Mouse (Mus musculus) induced T-regulatory cell, adult 2 months (primary cell): ENCODE measurements around the gene Tox3.
A peak's percentile ranks its signal among the peaks of the same experiment; 100 is the strongest.

Experiments
- DNase-seq: peaks from one replicate; pipeline ENCODE4 v3.0.0-alpha.2; 2012; ENCODE audit warnings: low read depth

Gene Tox3

DNA sequence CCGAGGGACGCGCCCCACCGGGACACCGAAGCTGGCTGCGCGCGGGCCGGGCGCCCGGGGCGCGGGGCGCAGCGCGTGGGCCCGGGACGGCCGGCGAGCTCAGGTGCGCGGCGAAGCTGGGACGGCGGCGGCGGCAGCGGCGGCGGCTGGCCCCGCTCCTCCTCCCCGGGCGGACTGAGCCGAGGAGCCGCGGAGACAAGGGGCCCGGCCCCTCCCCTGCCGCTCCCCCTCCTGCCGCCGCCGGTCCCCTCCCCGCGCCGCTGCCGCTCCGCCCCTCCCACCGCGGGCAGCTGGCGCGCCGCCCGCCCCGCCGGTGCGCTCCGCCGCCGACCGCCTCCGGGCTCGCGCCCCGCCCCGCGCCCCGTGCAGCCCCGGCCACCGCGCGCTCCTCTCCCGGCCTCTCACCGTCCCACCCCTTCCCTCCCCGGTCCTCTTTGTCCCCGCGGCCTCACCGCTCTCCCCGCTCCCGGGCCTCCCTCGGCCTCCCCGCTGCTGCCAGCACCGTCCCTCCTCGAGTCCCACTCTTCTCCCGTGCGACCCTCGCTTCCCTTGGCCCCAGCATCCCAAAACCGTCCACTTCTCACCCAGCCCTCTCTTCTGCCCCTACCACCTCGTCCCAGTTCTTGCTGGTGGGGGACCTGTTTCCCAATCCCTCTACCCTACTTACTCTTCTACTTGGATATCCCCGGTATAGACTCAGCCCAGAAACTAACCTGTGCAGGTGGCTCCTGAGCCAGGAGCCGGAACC, at the start of gene Tox3:
TSS of gene Tox3 (minus strand) at position 166 of the 748 bp plus-strand sequence.
- DNase-seq, result peak; percentile 1

DNA sequence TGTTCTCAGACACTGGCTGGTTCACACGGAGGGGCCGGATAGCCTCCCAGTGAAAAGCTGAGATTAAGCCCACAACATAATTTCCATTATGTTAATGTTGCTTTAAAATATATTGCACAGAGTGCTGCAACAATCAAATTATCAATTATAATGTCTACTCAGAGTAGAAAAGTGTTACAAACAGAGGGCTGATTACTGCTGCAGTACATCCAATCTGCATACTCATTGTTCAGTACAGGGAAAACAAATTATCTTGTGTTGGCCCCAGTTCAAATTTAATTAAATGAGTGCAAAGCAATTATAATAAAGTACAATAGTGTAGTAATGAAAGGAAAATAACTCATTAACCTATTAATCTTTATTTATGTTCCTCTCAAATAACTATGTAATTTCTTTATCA, 44.5 kb upstream of the Tox3 start:
- DNase-seq, result no peak

GRCm38 (mm10) chr8:90391483-90392074, 43.4 kb upstream of the Tox3 start:
- DNase-seq, result no peak

DNA sequence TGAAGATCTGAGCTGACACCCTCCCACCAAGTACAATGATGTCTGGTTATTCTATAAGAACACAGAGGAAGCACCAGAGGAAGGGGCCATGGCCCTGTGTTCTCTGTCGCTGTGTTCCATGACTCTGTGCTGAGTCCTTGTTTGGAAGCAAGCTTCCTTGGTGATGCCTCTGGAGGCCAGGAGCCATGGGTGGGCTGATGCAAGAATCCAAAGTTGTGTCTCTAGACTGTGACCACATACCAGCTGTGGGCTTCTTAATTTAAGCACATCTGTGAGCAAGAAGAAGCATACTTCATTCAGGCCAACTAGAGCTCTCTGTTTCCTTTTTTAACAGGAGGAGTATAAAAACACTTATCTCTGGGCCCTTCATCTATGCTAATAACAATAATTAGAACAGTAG, 42.7 kb upstream of the Tox3 start:
- DNase-seq, result no peak

GRCm38 (mm10) chr8:90379064-90379463, 30.9 kb upstream of the Tox3 start:
- DNase-seq, result no peak

DNA sequence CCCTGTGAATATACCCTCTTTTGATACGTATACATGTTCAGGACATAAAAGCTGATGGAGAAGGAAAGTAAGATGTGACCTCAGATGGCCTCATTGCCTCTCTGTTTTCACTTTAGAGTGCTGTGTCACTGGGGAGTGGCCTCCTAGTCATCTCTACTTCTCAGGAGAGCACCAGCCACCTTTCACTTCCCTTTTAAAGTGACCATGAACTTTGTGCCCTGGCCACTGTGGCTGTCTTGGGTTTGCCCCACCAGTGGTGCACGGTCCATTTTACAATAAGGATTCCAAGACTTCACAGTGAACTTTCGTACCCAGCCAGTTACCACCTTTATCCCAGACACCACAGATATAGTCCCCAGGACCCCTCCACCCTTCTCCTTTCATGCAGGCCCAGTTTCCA, 29.9 kb upstream of the Tox3 start:
- DNase-seq, result no peak

GRCm38 (mm10) chr8:90371611-90372222, 23.6 kb upstream of the Tox3 start:
- DNase-seq, result no peak

GRCm38 (mm10) chr8:90369876-90370275, 21.7 kb upstream of the Tox3 start:
- no peak for DNase-seq

DNA sequence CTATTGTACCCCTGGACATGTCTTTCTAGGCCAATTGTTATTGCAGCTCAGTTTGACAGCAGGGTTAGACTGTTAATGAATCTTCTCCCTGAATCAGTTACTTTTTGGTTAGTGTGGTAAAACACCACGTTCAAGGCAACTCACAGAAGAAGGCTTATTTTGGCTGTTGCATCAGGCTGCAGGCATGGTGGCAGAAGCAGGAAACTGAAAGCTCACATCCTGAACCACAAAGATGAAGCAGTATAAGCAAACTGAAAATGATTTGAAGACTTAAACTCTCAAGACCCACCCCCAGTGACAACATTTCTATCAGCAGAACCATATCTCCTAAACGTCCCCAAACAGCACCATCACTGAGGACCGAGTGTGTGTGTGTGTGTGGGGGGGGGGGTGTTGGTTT, 8.6 kb upstream of the Tox3 start:
- no peak for DNase-seq

DNA sequence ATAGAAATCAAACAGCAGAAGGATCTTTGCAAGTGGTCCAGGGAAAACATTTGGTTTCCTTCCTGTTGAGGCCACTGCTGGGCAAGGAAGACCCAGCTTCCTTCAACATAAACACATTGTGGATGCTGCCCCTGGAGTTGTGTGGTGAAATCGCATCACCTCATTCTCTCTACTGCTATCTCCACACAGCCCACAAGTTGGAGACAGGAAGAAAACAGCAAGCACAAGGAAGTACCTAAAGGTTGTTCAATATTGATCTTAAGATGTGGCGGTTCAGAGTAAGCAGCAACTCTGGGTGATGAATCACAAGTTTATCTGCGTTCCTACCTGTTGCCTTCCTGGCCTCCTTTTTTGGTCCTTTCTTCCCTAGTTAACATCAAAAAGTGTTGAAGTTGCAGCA, 6.6 kb upstream of the Tox3 start:
- no peak for DNase-seq

- no peak for DNase-seq
Measured at GRCm38 (mm10) chr8:90353960-90354540, 5.9 kb upstream of the Tox3 start.

DNA sequence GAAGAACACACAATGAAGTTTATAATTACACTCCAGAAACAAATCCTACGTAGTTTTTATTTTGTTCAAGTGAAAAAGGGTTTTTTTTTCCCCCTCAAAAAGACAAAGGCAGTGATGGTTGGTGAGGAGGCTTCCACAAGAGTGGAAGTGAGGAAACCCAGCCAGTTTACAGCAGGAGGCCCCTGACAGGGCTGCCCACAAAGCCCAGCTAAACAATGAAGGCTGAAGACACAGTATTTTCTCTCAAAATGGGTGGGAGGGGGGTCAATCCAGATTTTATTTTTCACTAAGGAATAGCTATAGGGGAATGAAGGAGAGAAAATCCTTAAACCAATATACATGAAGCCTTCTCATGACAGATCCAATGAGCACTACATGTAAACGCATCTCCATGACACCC, 5.4 kb upstream of the Tox3 start:
- no peak for DNase-seq

GRCm38 (mm10) chr8:90352991-90353390, 4.8 kb upstream of the Tox3 start:
- DNase-seq, result no peak

- no peak for DNase-seq
Measured at GRCm38 (mm10) chr8:90349709-90350562, 1.8 kb upstream of the Tox3 start.

GRCm38 (mm10) chr8:90348926-90349683, 962 bp upstream of the Tox3 start:
- no peak for DNase-seq

DNA sequence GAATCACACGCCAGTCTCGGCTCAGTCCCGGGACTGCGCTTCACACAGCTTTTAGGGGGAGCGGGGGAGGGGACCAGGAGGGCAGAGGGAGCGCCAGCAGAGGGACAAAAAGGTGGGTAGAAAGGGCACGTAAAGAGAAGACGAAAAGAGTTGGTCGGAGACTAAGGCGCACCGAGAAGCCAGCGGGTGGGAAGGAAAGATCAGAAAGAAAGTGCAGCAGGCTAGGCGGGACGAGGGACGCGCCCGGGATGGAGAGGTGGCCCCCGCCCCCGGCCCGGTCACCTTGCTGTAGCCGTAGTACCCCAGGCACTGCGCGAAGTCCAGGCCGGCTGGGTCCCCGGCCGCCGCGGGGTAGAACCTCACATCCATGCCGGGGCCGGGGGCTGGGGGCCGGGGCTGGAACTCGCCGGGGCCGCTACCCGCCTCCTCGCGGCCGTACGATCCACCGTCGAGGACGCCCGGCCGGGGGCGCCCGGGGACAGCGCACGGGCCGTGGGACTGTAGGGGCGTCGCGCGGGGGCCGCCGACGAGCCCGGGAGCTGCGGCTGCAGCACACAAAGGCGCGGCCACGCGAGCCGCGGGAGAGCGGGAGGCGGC, 464 bp downstream of the Tox3 start:
- DNase-seq, result no peak

- DNase-seq, result no peak
Measured at GRCm38 (mm10) chr8:90346880-90347535, 1.1 kb downstream of the Tox3 start.

- no peak for DNase-seq
Measured at GRCm38 (mm10) chr8:90346138-90346879, 1.8 kb downstream of the Tox3 start.

- no peak for DNase-seq
Measured at GRCm38 (mm10) chr8:90330377-90331285, 17.5 kb downstream of the Tox3 start.
